Mouse (Mus musculus): ENCODE measurements at regions not wholly inside any gene's neighbourhood (a gene's known extent, or its start where the extent isn't known, plus 50 kb on each side); places are given as distances from the start of the nearest gene placed in this dataset.

GRCm38 (mm10) chr8:8489784-8490183, 171.3 kb downstream of the Efnb2 start:
- Histone ChIP-seq H3K9ac (replicated peaks; ENCODE audit: low read length) (peak overlapping the region; percentile 32), H3K4me1 (ENCODE audit: control insufficient read depth, insufficient read depth, low read length) (peaks cover 29% of the 10 kb centered on the region), H3K27ac (replicated peaks; ENCODE audit: low read depth, low read length) (peak overlapping the region; percentile 73), H3K4me2 (ENCODE audit: low read length) (peak overlapping the region; percentile 45), H3K9me3 (ENCODE audit: control insufficient read depth, low read length) (no peaks in the 10 kb centered on the region), H3K36me3 (ENCODE audit: control insufficient read depth, insufficient read depth, low read length) (no peaks in the 10 kb centered on the region), H3K27me3 (ENCODE audit: control insufficient read depth, insufficient read depth, low read length) (peaks cover 3% of the 10 kb centered on the region; the same call in 1 of the 2 replicates), H3K4me3 (replicated peaks; ENCODE audit: low read depth, low read length) (no peak overlapping the region)
- DNase-seq, result peak; percentile 70
- 1% methylated on average over 9 of the region's 9 CpGs for WGBS
- ATAC-seq (ENCODE audit: low FRiP score, low TSS enrichment), result peak; percentile 25; the same call in 1 of the 2 replicates

- 4% methylated on average over 26 of the region's 26 CpGs for WGBS
- H3K27me3 ChIP-seq (ENCODE audit: control insufficient read depth, insufficient read depth, low read length), result peaks cover 3% of the 10 kb centered on the region; the same call in 1 of the 2 replicates
- H3K4me2 ChIP-seq (ENCODE audit: low read length), result peak overlapping the region; percentile 45
- H3K9me3 ChIP-seq (ENCODE audit: control insufficient read depth, low read length), result no peaks in the 10 kb centered on the region
- peak overlapping the region; percentile 4; the same call in 1 of the 2 replicates for H3K4me3 ChIP-seq (replicated peaks; ENCODE audit: low read depth, low read length)
- H3K36me3 ChIP-seq (ENCODE audit: control insufficient read depth, insufficient read depth, low read length), result no peaks in the 10 kb centered on the region
- ATAC-seq (ENCODE audit: low FRiP score, low TSS enrichment), result peak; percentile 76
- peak overlapping the region; percentile 39 for H3K9ac ChIP-seq (replicated peaks; ENCODE audit: low read length)
- peaks cover 32% of the 10 kb centered on the region for H3K4me1 ChIP-seq (ENCODE audit: control insufficient read depth, insufficient read depth, low read length)
- DNase-seq, result peak; percentile 76
- H3K27ac ChIP-seq (replicated peaks; ENCODE audit: low read depth, low read length), result peak overlapping the region; percentile 73
Measured at GRCm38 (mm10) chr8:8488695-8489571, 172.1 kb downstream of the Efnb2 start.

- WGBS, result 23% methylated on average over 9 of the region's 9 CpGs
- DNase-seq, result peak; percentile 31
Measured at GRCm38 (mm10) chr8:8488191-8488694, 172.8 kb downstream of the Efnb2 start.

GRCm38 (mm10) chr8:8487706-8488105, 173.3 kb downstream of the Efnb2 start:
- Histone ChIP-seq H3K9me3 (ENCODE audit: control insufficient read depth, low read length) (no peaks in the 10 kb centered on the region), H3K36me3 (ENCODE audit: control insufficient read depth, insufficient read depth, low read length) (no peaks in the 10 kb centered on the region), H3K27me3 (ENCODE audit: control insufficient read depth, insufficient read depth, low read length) (peaks cover 7% of the 10 kb centered on the region), H3K9ac (replicated peaks; ENCODE audit: low read length) (no peak overlapping the region), H3K4me3 (replicated peaks; ENCODE audit: low read depth, low read length) (no peak overlapping the region), H3K4me2 (ENCODE audit: low read length) (peak overlapping the region; percentile 45; the same call in 1 of the 2 replicates), H3K27ac (replicated peaks; ENCODE audit: low read depth, low read length) (no peak overlapping the region), H3K4me1 (ENCODE audit: control insufficient read depth, insufficient read depth, low read length) (peaks cover 32% of the 10 kb centered on the region)
- WGBS, result 2% methylated on average over 5 of the region's 5 CpGs
- no peak for ATAC-seq (ENCODE audit: low FRiP score, low TSS enrichment)
- peak; percentile 53 for DNase-seq

More at GRCm38 (mm10) chr8:8488191-8488694, 172.8 kb downstream of the Efnb2 start:
- Histone ChIP-seq H3K4me1 (ENCODE audit: control insufficient read depth, insufficient read depth, low read length) (peaks cover 32% of the 10 kb centered on the region), H3K4me2 (ENCODE audit: low read length) (peak overlapping the region; percentile 45), H3K27me3 (ENCODE audit: control insufficient read depth, insufficient read depth, low read length) (peaks cover 8% of the 10 kb centered on the region), H3K36me3 (ENCODE audit: control insufficient read depth, insufficient read depth, low read length) (no peaks in the 10 kb centered on the region), H3K9ac (replicated peaks; ENCODE audit: low read length) (peak overlapping the region; percentile 39), H3K9me3 (ENCODE audit: control insufficient read depth, low read length) (no peaks in the 10 kb centered on the region), H3K27ac (replicated peaks; ENCODE audit: low read depth, low read length) (peak overlapping the region; percentile 73; the same call in 1 of the 2 replicates), H3K4me3 (replicated peaks; ENCODE audit: low read depth, low read length) (no peak overlapping the region)
- peak; percentile 64 for ATAC-seq (ENCODE audit: low FRiP score, low TSS enrichment)

GRCm38 (mm10) chr8:8486866-8487265, 174.2 kb downstream of the Efnb2 start:
- no peak for ATAC-seq (ENCODE audit: low FRiP score, low TSS enrichment)
- Histone ChIP-seq H3K36me3 (ENCODE audit: control insufficient read depth, insufficient read depth, low read length) (no peaks in the 10 kb centered on the region), H3K9ac (replicated peaks; ENCODE audit: low read length) (no peak overlapping the region), H3K4me3 (replicated peaks; ENCODE audit: low read depth, low read length) (no peak overlapping the region), H3K9me3 (ENCODE audit: control insufficient read depth, low read length) (no peaks in the 10 kb centered on the region), H3K27me3 (ENCODE audit: control insufficient read depth, insufficient read depth, low read length) (peaks cover 9% of the 10 kb centered on the region), H3K4me2 (ENCODE audit: low read length) (no peak overlapping the region), H3K27ac (replicated peaks; ENCODE audit: low read depth, low read length) (no peak overlapping the region), H3K4me1 (ENCODE audit: control insufficient read depth, insufficient read depth, low read length) (peaks cover 32% of the 10 kb centered on the region)
- no peak for DNase-seq
- WGBS, result 74% methylated on average over 3 of the region's 3 CpGs

GRCm38 (mm10) chr8:8485252-8485651, 175.8 kb downstream of the Efnb2 start:
- DNase-seq (no peak), ATAC-seq (ENCODE audit: low FRiP score, low TSS enrichment) (no peak)
- Histone ChIP-seq H3K4me2 (ENCODE audit: low read length) (no peak overlapping the region), H3K4me3 (replicated peaks; ENCODE audit: low read depth, low read length) (no peak overlapping the region), H3K36me3 (ENCODE audit: control insufficient read depth, insufficient read depth, low read length) (no peaks in the 10 kb centered on the region), H3K27me3 (ENCODE audit: control insufficient read depth, insufficient read depth, low read length) (peaks cover 14% of the 10 kb centered on the region), H3K9me3 (ENCODE audit: control insufficient read depth, low read length) (no peaks in the 10 kb centered on the region), H3K4me1 (ENCODE audit: control insufficient read depth, insufficient read depth, low read length) (peaks cover 28% of the 10 kb centered on the region), H3K27ac (replicated peaks; ENCODE audit: low read depth, low read length) (no peak overlapping the region), H3K9ac (replicated peaks; ENCODE audit: low read length) (no peak overlapping the region)
- WGBS, result 45% methylated on average over 3 of the region's 3 CpGs

GRCm38 (mm10) chr8:8484546-8484945, 176.5 kb downstream of the Efnb2 start:
- H3K9ac ChIP-seq (replicated peaks; ENCODE audit: low read length), result no peak overlapping the region
- H3K27ac ChIP-seq (replicated peaks; ENCODE audit: low read depth, low read length), result no peak overlapping the region
- peaks cover 14% of the 10 kb centered on the region for H3K27me3 ChIP-seq (ENCODE audit: control insufficient read depth, insufficient read depth, low read length)
- DNase-seq (peak; percentile 78), ATAC-seq (ENCODE audit: low FRiP score, low TSS enrichment) (0 out of 2 replicates have a peak, but pooled peaks have one; percentile 27)
- no peak overlapping the region for H3K4me3 ChIP-seq (replicated peaks; ENCODE audit: low read depth, low read length)
- no peaks in the 10 kb centered on the region for H3K36me3 ChIP-seq (ENCODE audit: control insufficient read depth, insufficient read depth, low read length)
- no peak overlapping the region for H3K4me2 ChIP-seq (ENCODE audit: low read length)
- peaks cover 22% of the 10 kb centered on the region for H3K4me1 ChIP-seq (ENCODE audit: control insufficient read depth, insufficient read depth, low read length)
- H3K9me3 ChIP-seq (ENCODE audit: control insufficient read depth, low read length), result no peaks in the 10 kb centered on the region
- WGBS, result 3% methylated on average over 8 of the region's 8 CpGs

GRCm38 (mm10) chr8:8482707-8483480, 178.1 kb downstream of the Efnb2 start:
- no peak for ATAC-seq (ENCODE audit: low FRiP score, low TSS enrichment)

More at GRCm38 (mm10) chr8:8482707-8483480, 178.1 kb downstream of the Efnb2 start:
- Histone ChIP-seq H3K4me2 (ENCODE audit: low read length) (no peak overlapping the region), H3K27ac (replicated peaks; ENCODE audit: low read depth, low read length) (no peak overlapping the region), H3K4me3 (replicated peaks; ENCODE audit: low read depth, low read length) (no peak overlapping the region), H3K9ac (replicated peaks; ENCODE audit: low read length) (no peak overlapping the region), H3K4me1 (ENCODE audit: control insufficient read depth, insufficient read depth, low read length) (peaks cover 6% of the 10 kb centered on the region; the same call in 1 of the 2 replicates), H3K36me3 (ENCODE audit: control insufficient read depth, insufficient read depth, low read length) (no peaks in the 10 kb centered on the region), H3K27me3 (ENCODE audit: control insufficient read depth, insufficient read depth, low read length) (peaks cover 14% of the 10 kb centered on the region), H3K9me3 (ENCODE audit: control insufficient read depth, low read length) (no peaks in the 10 kb centered on the region)
- DNase-seq, result no peak
- 76% methylated on average over 10 of the region's 10 CpGs for WGBS
